Mouse (Mus musculus): ENCODE data around the gene 9530077C05Rik. TPM values are rescaled to one million over a fixed set of nuclear protein-coding genes. Genes with fewer than 3 reads are reported as not detected.
"Not testable (repeated sequence)": the region's sequence is repeated elsewhere in the genome, so short reads cannot be mapped to it uniquely, and the experiment has no call there.

Gene 9530077C05Rik
- polyA plus RNA-seq, 1 experiment from 2014 or later = 9.2 TPM

DNA sequence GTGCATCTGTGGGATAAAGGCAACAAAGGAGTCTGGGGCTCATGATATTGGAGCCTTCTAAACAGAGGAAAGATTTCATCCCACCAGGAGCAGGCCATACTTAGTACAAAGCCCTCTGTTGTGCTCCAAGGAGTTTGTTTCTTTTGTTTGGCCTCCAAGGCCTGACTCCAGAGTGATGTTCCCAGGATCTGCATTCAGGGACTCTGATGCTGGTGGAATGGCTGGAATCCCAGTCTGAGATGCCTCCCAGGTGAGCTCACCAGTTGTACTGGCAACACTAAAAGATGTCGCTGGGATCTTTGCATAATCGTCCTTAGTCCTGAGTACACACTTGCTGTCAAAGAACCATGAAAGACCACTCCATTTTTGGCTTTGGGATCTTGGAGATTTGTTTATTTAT is 22.8 kb downstream of the 9530077C05Rik start:
- no peaks in the 10 kb centered on the region for H3K27me3 ChIP-seq
- H3K4me1 ChIP-seq (replicated peaks) = peaks cover 20% of the 10 kb centered on the region
- no peak overlapping the region for H3K9ac ChIP-seq (replicated peaks)
- H3K36me3 ChIP-seq = no peaks in the 10 kb centered on the region
- no peak for ATAC-seq (ENCODE audit: insufficient number of reproducible peaks, insufficient read depth, low FRiP score, low TSS enrichment, low read depth)
- no peak overlapping the region for H3K27ac ChIP-seq
- H3K4me3 ChIP-seq (replicated peaks) = no peak overlapping the region
- H3K9me3 ChIP-seq = no peaks in the 10 kb centered on the region
- no peak overlapping the region for H3K4me2 ChIP-seq
- WGBS = 91% methylated on average over 2 of the region's 2 CpGs

DNA sequence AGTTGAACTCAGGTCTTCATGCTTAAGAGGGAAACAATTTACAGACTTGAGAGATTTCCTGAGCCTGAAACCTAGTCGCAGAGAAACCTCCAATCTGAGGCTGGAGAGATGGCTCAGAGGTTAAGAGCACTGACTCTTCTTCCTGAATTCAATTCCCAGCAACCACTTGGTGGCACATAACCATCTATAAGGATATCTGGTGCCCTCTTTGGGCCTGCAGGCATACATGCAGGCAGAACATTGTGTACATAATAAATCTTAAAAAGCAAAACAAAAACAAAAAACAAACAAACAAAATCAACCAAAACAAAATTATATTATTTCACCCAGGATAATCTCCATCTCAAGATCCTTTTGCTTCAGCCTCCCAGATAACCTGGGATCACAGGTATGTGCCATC is 27.5 kb downstream of the 9530077C05Rik start:
- H3K9me3 ChIP-seq = peaks cover 6% of the 10 kb centered on the region; the same call in 1 of the 2 replicates
- no peak overlapping the region for H3K4me2 ChIP-seq
- H3K9ac ChIP-seq (replicated peaks) = no peak overlapping the region
- H3K27me3 ChIP-seq = no peaks in the 10 kb centered on the region
- peaks cover 5% of the 10 kb centered on the region for H3K36me3 ChIP-seq
- H3K4me3 ChIP-seq (replicated peaks) = no peak overlapping the region
- 66% methylated on average over 1 of the region's 1 CpGs for WGBS
- 0 out of 2 replicates have a peak, but pooled peaks cover 3% of the 10 kb centered on the region for H3K4me1 ChIP-seq (replicated peaks)
- ATAC-seq (ENCODE audit: insufficient number of reproducible peaks, insufficient read depth, low FRiP score, low TSS enrichment, low read depth) = no peak
- H3K27ac ChIP-seq = no peak overlapping the region

DNA sequence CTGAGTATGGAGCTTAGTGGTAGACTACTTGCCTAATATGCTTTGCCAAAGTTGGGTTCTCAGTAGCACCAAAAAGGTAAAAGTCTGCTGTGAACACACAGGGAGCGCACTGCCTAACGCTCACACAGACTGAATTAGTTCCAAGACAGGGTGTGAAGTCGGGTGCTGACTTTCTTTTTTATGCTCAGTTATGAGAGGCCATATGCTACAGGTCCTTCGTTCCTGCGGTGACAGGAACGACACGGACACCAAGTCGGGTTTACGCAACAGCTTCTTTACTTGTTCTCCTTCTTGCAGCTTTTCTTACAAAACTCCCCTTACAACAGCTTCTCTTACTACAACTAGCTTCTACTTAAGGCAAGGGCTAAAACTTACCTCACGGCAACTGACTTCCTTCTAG is 31.8 kb downstream of the 9530077C05Rik start:
- no peaks in the 10 kb centered on the region for H3K4me1 ChIP-seq (replicated peaks)
- peaks cover 6% of the 10 kb centered on the region; the same call in 1 of the 2 replicates for H3K9me3 ChIP-seq
- H3K4me2 ChIP-seq = no peak overlapping the region
- no peak for ATAC-seq (ENCODE audit: insufficient number of reproducible peaks, insufficient read depth, low FRiP score, low TSS enrichment, low read depth)
- WGBS = 91% methylated on average over 10 of the region's 10 CpGs
- no peak overlapping the region for H3K27ac ChIP-seq
- H3K9ac ChIP-seq (replicated peaks) = no peak overlapping the region
- peaks cover 36% of the 10 kb centered on the region for H3K36me3 ChIP-seq
- H3K27me3 ChIP-seq = no peaks in the 10 kb centered on the region
- H3K4me3 ChIP-seq (replicated peaks) = no peak overlapping the region

DNA sequence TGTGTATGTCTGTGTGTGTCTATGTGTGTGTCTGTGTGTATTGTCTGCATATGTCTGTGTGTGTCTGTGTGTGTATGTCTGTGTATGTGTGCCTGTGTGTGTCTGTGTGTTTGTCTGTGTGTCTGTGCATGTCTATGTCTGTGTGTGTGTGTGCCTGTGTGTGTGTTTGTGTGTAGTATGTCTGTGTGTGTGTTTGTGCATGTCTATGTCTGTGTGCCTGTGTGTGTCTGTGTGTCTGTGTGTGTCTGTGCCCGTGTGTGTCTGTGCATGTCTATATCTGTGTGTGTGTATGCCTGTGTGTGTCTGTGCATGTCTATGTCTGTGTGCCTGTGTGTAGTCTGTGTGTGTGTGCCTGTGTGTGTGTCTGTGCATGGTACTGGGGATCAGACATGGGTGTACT is 33.8 kb downstream of the 9530077C05Rik start:
- Histone ChIP-seq H3K9ac (replicated peaks) (no peak overlapping the region), H3K4me2 (no peak overlapping the region), H3K4me3 (replicated peaks) (no peak overlapping the region), H3K36me3 (peaks cover 55% of the 10 kb centered on the region), H3K27me3 (no peaks in the 10 kb centered on the region), H3K4me1 (replicated peaks) (no peaks in the 10 kb centered on the region), H3K9me3 (peaks cover 6% of the 10 kb centered on the region; the same call in 1 of the 2 replicates), H3K27ac (no peak overlapping the region)
- WGBS = 74% methylated on average over 1 of the region's 1 CpGs
- ATAC-seq (ENCODE audit: insufficient number of reproducible peaks, insufficient read depth, low FRiP score, low TSS enrichment, low read depth) = no peak

DNA sequence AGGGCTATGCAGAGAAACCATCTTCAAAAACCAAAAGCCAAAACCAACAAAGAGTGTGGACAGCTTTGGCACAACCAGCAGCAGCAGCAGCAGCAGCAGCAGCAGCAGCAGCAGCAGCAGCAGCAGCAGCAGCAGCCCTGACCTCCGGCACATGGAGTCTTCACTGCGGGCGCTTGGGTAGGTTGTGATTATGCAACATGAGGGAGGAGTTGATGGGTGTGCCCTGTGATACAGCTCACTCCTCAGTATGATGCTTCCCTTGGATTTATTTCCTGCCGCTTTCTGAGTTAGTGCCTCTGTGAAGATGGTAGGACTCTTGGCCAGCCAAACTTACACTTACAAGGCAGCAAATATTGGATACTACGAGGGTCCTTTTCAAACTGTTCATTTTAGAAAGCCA is 35.9 kb downstream of the 9530077C05Rik start:
- H3K27me3 ChIP-seq = no peaks in the 10 kb centered on the region
- H3K4me1 ChIP-seq (replicated peaks) = no peaks in the 10 kb centered on the region
- no peak overlapping the region for H3K9ac ChIP-seq (replicated peaks)
- ATAC-seq (ENCODE audit: insufficient number of reproducible peaks, insufficient read depth, low FRiP score, low TSS enrichment, low read depth) = no peak
- H3K36me3 ChIP-seq = peaks cover 71% of the 10 kb centered on the region
- no peaks in the 10 kb centered on the region for H3K9me3 ChIP-seq
- no peak overlapping the region for H3K4me2 ChIP-seq
- H3K4me3 ChIP-seq (replicated peaks) = no peak overlapping the region
- no peak overlapping the region for H3K27ac ChIP-seq
- WGBS = 90% methylated on average over 5 of the region's 5 CpGs

DNA sequence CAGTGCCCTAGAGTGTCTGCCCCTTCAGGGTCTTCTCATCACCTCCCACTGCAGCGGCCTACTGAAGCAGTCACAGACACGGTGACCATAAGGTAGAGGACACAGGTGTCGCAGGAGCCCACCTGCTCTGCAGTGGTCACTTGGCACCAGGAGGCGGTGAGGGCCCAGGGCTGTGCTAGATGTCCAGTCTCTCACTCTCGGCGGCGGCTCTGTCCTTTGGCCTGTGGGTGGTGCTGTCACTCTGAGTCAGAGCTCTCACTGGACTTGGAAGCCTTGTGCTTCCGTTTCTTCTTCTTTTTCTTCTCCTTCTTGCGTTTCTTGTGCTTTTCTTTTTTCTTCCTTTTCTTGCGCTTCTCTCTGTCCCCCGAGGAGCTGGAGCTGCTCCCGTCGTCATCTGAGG is 37.1 kb downstream of the 9530077C05Rik start:
- Histone ChIP-seq H3K9ac (replicated peaks) (no peak overlapping the region), H3K4me1 (replicated peaks) (no peaks in the 10 kb centered on the region), H3K4me2 (no peak overlapping the region), H3K27ac (no peak overlapping the region), H3K36me3 (peaks cover 83% of the 10 kb centered on the region), H3K27me3 (no peaks in the 10 kb centered on the region), H3K9me3 (no peaks in the 10 kb centered on the region), H3K4me3 (replicated peaks) (no peak overlapping the region)
- no peak for ATAC-seq (ENCODE audit: insufficient number of reproducible peaks, insufficient read depth, low FRiP score, low TSS enrichment, low read depth)
- WGBS = 91% methylated on average over 13 of the region's 13 CpGs

DNA sequence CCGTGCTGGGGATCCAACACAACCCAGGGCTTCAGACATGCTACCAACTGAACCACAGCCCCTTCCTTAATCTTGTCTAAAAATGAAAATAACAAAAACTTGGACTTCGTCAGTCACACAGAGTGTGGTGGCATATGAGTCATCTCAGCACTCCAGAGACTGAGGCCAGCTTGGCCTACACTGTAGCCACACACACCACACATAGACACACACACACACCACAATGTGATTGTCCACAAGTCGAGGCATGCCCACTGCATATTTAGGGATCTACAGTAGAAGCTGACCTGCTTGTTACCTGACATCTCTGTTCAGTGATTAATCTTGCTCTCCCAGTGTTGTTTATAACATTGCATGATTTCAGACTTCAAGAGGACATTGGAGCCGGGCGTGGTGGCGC is 37.9 kb downstream of the 9530077C05Rik start:
- no peaks in the 10 kb centered on the region for H3K4me1 ChIP-seq (replicated peaks)
- H3K9me3 ChIP-seq = no peaks in the 10 kb centered on the region
- 90% methylated on average over 6 of the region's 6 CpGs for WGBS
- no peak overlapping the region for H3K4me3 ChIP-seq (replicated peaks)
- H3K36me3 ChIP-seq = peaks cover 91% of the 10 kb centered on the region
- H3K27ac ChIP-seq = no peak overlapping the region
- H3K9ac ChIP-seq (replicated peaks) = no peak overlapping the region
- no peaks in the 10 kb centered on the region for H3K27me3 ChIP-seq
- ATAC-seq (ENCODE audit: insufficient number of reproducible peaks, insufficient read depth, low FRiP score, low TSS enrichment, low read depth) = no peak
- no peak overlapping the region for H3K4me2 ChIP-seq

DNA sequence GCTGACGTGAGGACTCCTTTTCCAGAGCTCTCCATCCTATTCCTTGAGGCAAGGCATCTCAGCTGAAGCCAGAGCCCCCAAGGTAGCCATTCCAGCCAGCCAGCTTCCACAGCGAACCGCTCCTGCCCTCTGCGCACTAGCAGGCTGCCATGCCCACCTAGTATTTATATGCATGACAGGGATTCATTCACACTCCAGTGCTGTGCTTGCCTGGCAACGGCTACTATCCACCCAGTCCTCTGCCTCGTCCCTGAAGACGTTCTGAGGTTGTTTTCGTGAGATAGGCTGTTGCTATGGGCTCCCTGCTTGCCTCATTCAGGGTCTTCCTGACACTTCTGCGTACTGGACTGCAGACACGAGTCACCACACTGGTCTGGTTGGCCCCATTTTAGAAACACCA is 41.4 kb downstream of the 9530077C05Rik start:
- peaks cover 98% of the 10 kb centered on the region for H3K36me3 ChIP-seq
- H3K9ac ChIP-seq (replicated peaks) = no peak overlapping the region
- WGBS = 90% methylated on average over 10 of the region's 10 CpGs
- no peak overlapping the region for H3K27ac ChIP-seq
- H3K9me3 ChIP-seq = no peaks in the 10 kb centered on the region
- no peak for ATAC-seq (ENCODE audit: insufficient number of reproducible peaks, insufficient read depth, low FRiP score, low TSS enrichment, low read depth)
- no peak overlapping the region for H3K4me2 ChIP-seq
- H3K4me3 ChIP-seq (replicated peaks) = no peak overlapping the region
- no peaks in the 10 kb centered on the region for H3K4me1 ChIP-seq (replicated peaks)
- H3K27me3 ChIP-seq = no peaks in the 10 kb centered on the region

DNA sequence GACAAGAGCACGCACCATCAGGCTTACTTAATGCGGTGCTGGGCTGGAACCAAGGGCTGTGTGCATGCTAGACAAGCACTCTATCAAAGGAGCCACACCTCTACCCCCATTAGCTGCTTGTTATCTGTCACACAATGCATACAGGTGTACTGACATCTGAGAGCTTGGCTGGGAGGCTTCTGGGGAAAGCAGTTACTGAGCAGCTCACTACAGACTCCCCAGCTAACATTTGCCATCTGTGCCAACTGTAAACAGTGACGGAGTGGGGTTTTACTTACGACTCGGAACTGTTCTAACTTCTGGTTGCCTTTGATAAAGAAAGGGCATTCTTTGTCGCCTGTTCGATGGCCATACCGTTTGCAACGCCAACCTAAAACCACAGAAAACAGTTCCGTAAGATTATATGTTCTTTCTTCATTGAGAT is 42.2 kb downstream of the 9530077C05Rik start:
- H3K36me3 ChIP-seq = peaks cover 93% of the 10 kb centered on the region
- WGBS = 90% methylated on average over 10 of the region's 10 CpGs
- H3K9me3 ChIP-seq = no peaks in the 10 kb centered on the region

DNA sequence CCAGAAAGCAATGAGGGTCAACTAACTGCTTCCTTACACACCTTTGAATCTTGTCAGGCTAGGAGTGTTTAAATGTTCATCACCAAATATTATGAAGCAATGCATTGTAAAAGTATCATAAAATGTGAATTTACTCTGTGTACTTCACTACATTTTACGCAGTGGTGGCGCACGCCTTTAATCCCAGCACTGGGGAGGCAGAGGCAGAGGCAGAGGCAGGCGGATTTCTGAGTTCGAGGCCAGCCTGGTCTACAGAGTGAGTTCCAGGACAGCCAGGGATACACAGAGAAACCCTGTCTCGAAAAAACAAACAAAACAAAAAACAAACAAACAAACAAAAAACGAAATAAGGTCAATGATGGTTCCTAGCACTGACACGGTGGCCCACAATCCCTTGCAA is 42.7 kb downstream of the 9530077C05Rik start, which contains the start of gene Gm17545:
Gm17545 (plus strand) TSS at position 301 of the 400 bp plus-strand sequence.
- WGBS = 87% methylated on average over 8 of the region's 8 CpGs
- not testable (repeated sequence) for H3K4me1 ChIP-seq (replicated peaks); H3K27me3 ChIP-seq; H3K9me3 ChIP-seq; H3K4me2 ChIP-seq; H3K27ac ChIP-seq; H3K9ac ChIP-seq (replicated peaks); ATAC-seq (ENCODE audit: insufficient number of reproducible peaks, insufficient read depth, low FRiP score, low TSS enrichment, low read depth); H3K4me3 ChIP-seq (replicated peaks)
- H3K36me3 ChIP-seq = peaks cover 89% of the 10 kb centered on the region

More for the DNA sequence above, 42.2 kb downstream of the 9530077C05Rik start:
- H3K27ac ChIP-seq = no peak overlapping the region
- no peak overlapping the region for H3K4me2 ChIP-seq
- no peak for ATAC-seq (ENCODE audit: insufficient number of reproducible peaks, insufficient read depth, low FRiP score, low TSS enrichment, low read depth)
- H3K4me1 ChIP-seq (replicated peaks) = 0 out of 2 replicates have a peak, but pooled peaks cover under 1% of the 10 kb centered on the region
- no peak overlapping the region for H3K9ac ChIP-seq (replicated peaks)
- no peaks in the 10 kb centered on the region for H3K27me3 ChIP-seq
- H3K4me3 ChIP-seq (replicated peaks) = no peak overlapping the region

DNA sequence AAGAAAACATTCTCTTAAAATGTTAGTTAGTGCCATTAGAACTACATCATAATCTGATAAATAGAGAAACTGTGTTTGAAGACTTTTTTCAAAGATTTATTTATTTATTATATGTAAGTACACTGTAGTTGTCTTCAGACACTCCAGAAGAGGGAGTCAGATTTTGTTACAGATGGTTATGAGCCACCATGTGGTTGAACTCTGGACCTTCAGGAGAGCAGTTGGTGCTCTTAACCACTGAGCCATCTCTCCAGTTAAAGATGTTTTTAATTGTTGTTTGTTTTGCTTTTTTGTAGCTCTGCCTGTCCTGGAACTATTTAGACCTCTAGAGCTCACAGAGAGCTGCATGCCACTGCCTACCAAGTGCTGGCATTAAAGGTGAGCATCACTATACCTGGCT is 43.7 kb downstream of the 9530077C05Rik start:
- Histone ChIP-seq H3K4me2 (no peak overlapping the region), H3K4me3 (replicated peaks) (no peak overlapping the region), H3K9me3 (no peaks in the 10 kb centered on the region), H3K36me3 (peaks cover 80% of the 10 kb centered on the region), H3K9ac (replicated peaks) (no peak overlapping the region), H3K27me3 (no peaks in the 10 kb centered on the region), H3K27ac (no peak overlapping the region), H3K4me1 (replicated peaks) (0 out of 2 replicates have a peak, but pooled peaks cover 5% of the 10 kb centered on the region)
- no peak for ATAC-seq (ENCODE audit: insufficient number of reproducible peaks, insufficient read depth, low FRiP score, low TSS enrichment, low read depth)

DNA sequence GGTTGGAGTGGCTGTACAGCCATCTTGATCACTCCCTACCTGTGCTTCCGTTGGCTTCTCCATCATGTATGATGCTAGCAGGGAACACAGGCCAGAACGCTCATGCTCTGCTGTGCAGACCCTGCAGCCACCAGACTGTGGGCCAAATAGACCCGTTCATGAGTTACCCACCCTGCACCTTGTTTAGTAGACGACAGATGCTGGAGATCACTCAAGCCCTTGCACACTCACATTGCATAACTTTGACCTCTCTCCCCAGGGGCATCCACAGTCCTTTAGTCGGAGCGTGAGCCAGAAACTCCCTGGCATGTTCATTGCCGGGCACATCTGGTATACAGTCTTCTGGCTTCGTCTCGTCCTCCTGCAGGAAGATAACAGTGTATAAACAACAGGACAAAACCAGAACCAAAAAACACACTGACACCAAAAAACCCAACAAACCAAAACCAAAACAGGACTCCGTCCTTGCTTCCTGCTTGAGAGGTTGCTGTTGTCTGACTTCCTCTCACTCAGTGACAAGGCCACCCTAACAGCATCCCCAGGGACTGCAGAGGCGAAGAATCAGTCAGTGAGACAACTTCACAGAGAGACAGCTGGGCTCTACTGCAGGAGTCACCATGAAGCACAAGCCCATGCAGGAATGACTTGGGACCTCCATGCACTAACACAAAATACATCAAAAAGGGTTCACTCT is 46.0 kb downstream of the 9530077C05Rik start:
- H3K4me2 ChIP-seq = no peak overlapping the region
- no peak overlapping the region for H3K27ac ChIP-seq
- no peaks in the 10 kb centered on the region for H3K9me3 ChIP-seq
- no peak overlapping the region for H3K9ac ChIP-seq (replicated peaks)
- 0 out of 2 replicates have a peak, but pooled peaks cover 5% of the 10 kb centered on the region for H3K4me1 ChIP-seq (replicated peaks)
- H3K36me3 ChIP-seq = peaks cover 76% of the 10 kb centered on the region
- no peaks in the 10 kb centered on the region for H3K27me3 ChIP-seq
- 89% methylated on average over 11 of the region's 11 CpGs for WGBS
- no peak overlapping the region for H3K4me3 ChIP-seq (replicated peaks)
- ATAC-seq (ENCODE audit: insufficient number of reproducible peaks, insufficient read depth, low FRiP score, low TSS enrichment, low read depth) = no peak
